Mouse (Mus musculus): ENCODE measurements around the gene Ttc25. TPM values are rescaled to one million over a fixed set of nuclear protein-coding genes. Genes with fewer than 3 reads are reported as not detected.
"Not testable (repeated sequence)": the region's sequence is repeated elsewhere in the genome, so short reads cannot be mapped to it uniquely, and the experiment has no call there.

Gene Ttc25
- polyA plus RNA-seq, 1 experiment from 2014 or later: 2.7 TPM

DNA sequence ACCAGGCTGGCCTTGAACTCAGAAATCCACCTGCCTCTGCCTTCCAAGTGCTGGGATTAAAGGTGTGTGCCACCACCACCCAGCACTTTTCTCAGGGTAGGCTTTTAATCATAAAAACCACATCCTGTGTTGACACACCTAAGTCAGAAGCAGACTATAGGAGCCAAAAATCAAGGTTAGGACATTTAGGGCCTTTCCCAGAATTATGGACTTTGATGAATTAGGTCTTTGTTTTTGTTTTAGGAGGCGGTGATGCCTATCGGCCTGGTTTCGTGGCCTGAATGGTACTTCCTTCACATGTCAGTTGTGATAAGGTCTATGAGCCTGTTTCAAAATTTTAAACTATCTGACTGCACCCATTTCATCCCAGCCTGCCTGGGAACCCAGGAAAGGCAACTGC is 28.8 kb downstream of the Ttc25 start:
- no peak overlapping the region for H3K27ac ChIP-seq
- H3K4me1 ChIP-seq (replicated peaks; ENCODE audit: control insufficient read depth, insufficient read depth, low read length): peaks cover 4% of the 10 kb centered on the region; the same call in 1 of the 2 replicates
- no peaks in the 10 kb centered on the region for H3K9me3 ChIP-seq (ENCODE audit: control insufficient read depth, low read length)
- H3K4me2 ChIP-seq (replicated peaks): peak overlapping the region; percentile 58
- H3K4me3 ChIP-seq (replicated peaks; ENCODE audit: low read length): peak overlapping the region; percentile 42
- no peak overlapping the region for H3K9ac ChIP-seq
- peaks cover 12% of the 10 kb centered on the region for H3K36me3 ChIP-seq (replicated peaks; ENCODE audit: control insufficient read depth, insufficient read depth)
- ATAC-seq (ENCODE audit: low FRiP score) (no peak), DNase-seq (ENCODE audit: low spot score) (no peak)
- WGBS: 93% methylated on average over 3 of the region's 3 CpGs
- no peaks in the 10 kb centered on the region for H3K27me3 ChIP-seq (ENCODE audit: control insufficient read depth, insufficient read depth, low read length)

DNA sequence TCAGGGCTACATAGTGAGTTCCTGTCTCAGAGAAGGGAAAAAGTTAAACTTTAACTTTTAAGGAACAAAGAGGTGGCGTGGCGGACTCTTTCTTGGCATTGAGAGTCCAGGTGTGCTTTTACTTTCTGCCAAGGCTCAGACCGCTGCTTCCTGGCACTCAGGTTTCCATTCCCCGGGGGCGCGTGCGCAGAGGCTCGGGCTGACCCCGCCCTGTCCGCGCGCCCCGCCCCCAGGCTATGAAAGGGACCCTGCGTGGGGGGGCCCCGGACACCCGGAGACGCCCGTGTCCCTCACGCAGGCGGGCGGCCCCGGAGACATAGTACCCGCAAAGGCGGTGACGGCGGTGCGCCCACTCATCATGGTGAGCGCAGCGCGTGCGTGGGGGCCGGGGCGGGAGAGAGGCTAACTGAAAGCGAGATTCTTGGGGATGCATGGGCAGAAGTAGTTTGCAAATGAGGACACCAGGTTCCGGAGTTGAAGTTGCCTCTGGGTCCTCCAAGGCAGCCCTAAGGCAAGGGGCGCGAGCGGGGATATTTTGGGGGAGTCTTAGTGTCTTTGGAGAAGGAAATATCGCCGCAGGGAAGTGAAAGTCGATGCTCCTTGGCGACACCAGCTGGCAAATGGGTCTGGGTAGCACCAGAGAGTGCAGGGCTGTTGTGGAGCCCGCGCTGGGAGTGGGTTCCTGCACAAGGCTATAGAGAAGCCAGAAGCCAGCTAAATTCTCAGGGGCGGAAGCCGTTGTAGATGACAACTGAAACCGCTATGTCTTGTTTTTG is 29.5 kb downstream of the Ttc25 start, which contains the start of gene Cnp:
Cnp (plus strand) TSS at position 197 of the 776 bp plus-strand sequence.
- H3K36me3 ChIP-seq (replicated peaks; ENCODE audit: control insufficient read depth, insufficient read depth): peaks cover 19% of the 10 kb centered on the region
- DNase-seq (ENCODE audit: low spot score) (peak; percentile 53), ATAC-seq (ENCODE audit: low FRiP score) (peak; percentile 54)
- H3K27ac ChIP-seq: peak within 1 kb of the TSS; percentile 20; the same call in 1 of the 2 replicates
- WGBS: 2% methylated on average over 47 of the region's 47 CpGs
- H3K4me1 ChIP-seq (replicated peaks; ENCODE audit: control insufficient read depth, insufficient read depth, low read length): peaks cover 4% of the 10 kb centered on the region; the same call in 1 of the 2 replicates
- peak within 1 kb of the TSS; percentile 53 for H3K9ac ChIP-seq
- H3K27me3 ChIP-seq (ENCODE audit: control insufficient read depth, insufficient read depth, low read length): no peaks in the 10 kb centered on the region
- H3K4me2 ChIP-seq (replicated peaks): peak within 1 kb of the TSS; percentile 58
- H3K9me3 ChIP-seq (ENCODE audit: control insufficient read depth, low read length): no peaks in the 10 kb centered on the region
- H3K4me3 ChIP-seq (replicated peaks; ENCODE audit: low read length): peak within 1 kb of the TSS; percentile 42

DNA sequence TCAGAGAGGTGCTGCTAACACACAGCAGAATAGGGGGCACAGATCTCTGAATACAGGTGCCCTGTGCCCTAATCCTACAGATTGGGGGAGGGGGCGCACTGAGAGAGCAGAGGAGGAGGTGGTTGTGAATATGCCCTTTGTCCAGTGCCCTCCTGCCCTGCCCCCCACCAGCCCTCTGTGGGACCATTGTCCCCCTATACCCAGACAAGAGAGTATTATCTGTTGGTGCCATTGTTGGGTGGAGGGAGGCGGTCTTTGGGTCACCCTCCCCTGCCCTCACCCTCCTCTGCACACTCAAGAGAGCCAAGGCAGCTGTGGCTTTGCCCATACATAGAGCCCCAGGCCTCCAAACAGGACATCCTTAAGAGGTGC is 30.1 kb downstream of the Ttc25 start:
- H3K4me1 ChIP-seq (replicated peaks; ENCODE audit: control insufficient read depth, insufficient read depth, low read length): peaks cover 4% of the 10 kb centered on the region; the same call in 1 of the 2 replicates
- ATAC-seq (ENCODE audit: low FRiP score): no peak; the same call in 1 of the 2 replicates
- peak overlapping the region; percentile 20; the same call in 1 of the 2 replicates for H3K27ac ChIP-seq

DNA sequence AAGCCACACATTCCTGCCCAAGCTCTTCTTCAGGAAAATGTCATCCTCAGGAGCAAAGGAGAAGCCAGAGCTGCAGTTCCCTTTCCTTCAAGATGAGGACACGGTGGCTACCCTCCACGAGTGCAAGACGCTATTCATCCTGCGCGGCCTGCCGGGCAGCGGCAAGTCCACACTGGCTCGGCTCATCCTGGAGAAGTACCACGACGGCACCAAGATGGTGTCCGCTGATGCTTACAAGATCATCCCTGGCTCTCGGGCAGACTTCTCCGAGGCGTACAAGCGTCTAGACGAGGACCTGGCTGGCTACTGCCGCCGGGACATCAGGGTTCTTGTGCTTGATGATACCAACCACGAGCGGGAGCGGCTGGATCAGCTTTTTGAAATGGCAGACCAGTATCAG is 30.8 kb downstream of the Ttc25 start:
- Histone ChIP-seq H3K4me3 (replicated peaks; ENCODE audit: low read length) (no peak overlapping the region), H3K4me2 (replicated peaks) (peak overlapping the region; percentile 58), H3K9me3 (ENCODE audit: control insufficient read depth, low read length) (no peaks in the 10 kb centered on the region), H3K9ac (no peak overlapping the region), H3K27me3 (ENCODE audit: control insufficient read depth, insufficient read depth, low read length) (no peaks in the 10 kb centered on the region), H3K36me3 (replicated peaks; ENCODE audit: control insufficient read depth, insufficient read depth) (peaks cover 23% of the 10 kb centered on the region), H3K27ac (no peak overlapping the region), H3K4me1 (replicated peaks; ENCODE audit: control insufficient read depth, insufficient read depth, low read length) (peaks cover under 1% of the 10 kb centered on the region; the same call in 1 of the 2 replicates)
- DNase-seq (ENCODE audit: low spot score) (no peak), ATAC-seq (ENCODE audit: low FRiP score) (no peak)
- 68% methylated on average over 21 of the region's 21 CpGs for WGBS

More for the DNA sequence above, 30.1 kb downstream of the Ttc25 start:
- H3K9ac ChIP-seq: peak overlapping the region; percentile 53
- no peaks in the 10 kb centered on the region for H3K9me3 ChIP-seq (ENCODE audit: control insufficient read depth, low read length)
- WGBS: 17% methylated on average over 2 of the region's 2 CpGs
- peaks cover 19% of the 10 kb centered on the region for H3K36me3 ChIP-seq (replicated peaks; ENCODE audit: control insufficient read depth, insufficient read depth)
- H3K27me3 ChIP-seq (ENCODE audit: control insufficient read depth, insufficient read depth, low read length): no peaks in the 10 kb centered on the region
- DNase-seq (ENCODE audit: low spot score): no peak
- H3K4me3 ChIP-seq (replicated peaks; ENCODE audit: low read length): peak overlapping the region; percentile 42
- peak overlapping the region; percentile 58 for H3K4me2 ChIP-seq (replicated peaks)

DNA sequence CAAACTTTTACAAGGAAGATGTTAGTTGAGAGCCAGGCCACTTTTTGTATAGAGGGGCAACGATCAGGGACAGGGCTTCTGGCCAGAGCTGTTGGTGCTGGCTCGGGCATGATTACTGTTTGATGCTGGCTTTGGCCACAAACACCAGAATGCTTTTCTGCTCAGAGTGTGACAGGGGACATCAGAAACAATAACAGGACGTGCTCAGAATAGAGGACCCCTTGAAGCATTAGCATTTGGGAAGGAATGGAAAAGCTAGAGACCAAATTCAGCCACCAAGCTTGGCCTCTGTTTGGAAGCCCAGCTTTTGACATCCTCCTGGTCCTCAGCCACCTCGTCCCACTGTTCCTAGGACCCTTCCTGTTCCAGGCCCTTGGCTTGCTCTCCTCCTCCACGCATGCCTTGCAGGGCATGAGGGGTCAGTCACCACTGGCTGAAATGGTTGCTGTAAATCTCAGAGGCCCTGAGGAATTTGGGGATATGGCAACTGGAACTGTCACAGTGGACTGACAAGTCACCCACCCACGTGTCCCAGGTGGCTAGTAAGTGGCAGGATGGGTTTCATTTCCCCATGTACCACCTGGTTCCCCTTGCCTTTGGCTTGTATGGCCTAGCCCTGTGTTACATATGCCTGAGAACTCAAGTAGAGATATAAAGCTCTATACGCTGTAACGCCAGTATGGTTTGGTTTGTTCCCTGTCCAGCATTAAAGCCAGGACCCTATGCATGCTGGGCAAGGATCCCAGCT is 32.6 kb downstream of the Ttc25 start:
- H3K27me3 ChIP-seq (ENCODE audit: control insufficient read depth, insufficient read depth, low read length): no peaks in the 10 kb centered on the region
- no peak overlapping the region for H3K4me3 ChIP-seq (replicated peaks; ENCODE audit: low read length)
- DNase-seq (ENCODE audit: low spot score) (no peak), ATAC-seq (ENCODE audit: low FRiP score) (no peak)
- H3K36me3 ChIP-seq (replicated peaks; ENCODE audit: control insufficient read depth, insufficient read depth): peaks cover 41% of the 10 kb centered on the region
- H3K27ac ChIP-seq: no peak overlapping the region
- 72% methylated on average over 8 of the region's 8 CpGs for WGBS
- no peak overlapping the region for H3K4me2 ChIP-seq (replicated peaks)
- no peak overlapping the region for H3K9ac ChIP-seq
- no peaks in the 10 kb centered on the region for H3K4me1 ChIP-seq (replicated peaks; ENCODE audit: control insufficient read depth, insufficient read depth, low read length)
- no peaks in the 10 kb centered on the region for H3K9me3 ChIP-seq (ENCODE audit: control insufficient read depth, low read length)

DNA sequence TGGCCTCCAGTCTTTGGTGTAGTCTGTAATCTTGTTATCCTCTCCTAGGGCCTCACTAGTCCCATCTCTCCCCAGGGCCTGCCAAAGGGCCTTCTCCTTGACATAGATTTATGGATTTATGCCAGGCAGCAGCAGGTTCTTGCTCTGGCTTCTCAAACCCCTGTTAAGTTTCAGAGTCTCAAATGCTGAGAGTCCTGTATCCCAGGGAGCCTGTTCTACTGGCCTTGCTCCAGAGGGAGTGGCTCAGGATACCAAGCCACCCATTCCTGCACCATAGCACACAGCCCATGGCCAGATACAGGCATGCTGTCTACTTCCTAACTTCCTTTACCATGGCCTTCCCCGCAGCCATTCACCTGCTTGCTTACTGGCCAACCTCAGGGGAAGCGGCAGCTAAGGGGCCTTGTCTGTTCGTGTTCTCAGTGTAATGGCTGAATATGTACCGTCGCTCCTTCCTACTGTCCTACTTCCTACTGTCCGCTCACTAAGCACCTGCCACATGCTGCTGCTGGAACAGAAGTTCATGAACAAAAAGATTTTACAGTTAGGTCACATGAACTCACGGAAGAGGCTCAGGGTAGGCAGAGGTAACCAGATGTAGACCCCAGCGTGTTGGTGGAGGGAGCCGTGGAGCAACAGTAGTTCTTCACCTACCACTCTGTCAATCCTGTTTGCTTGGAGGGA is 33.9 kb downstream of the Ttc25 start:
- no peaks in the 10 kb centered on the region for H3K27me3 ChIP-seq (ENCODE audit: control insufficient read depth, insufficient read depth, low read length)

DNA sequence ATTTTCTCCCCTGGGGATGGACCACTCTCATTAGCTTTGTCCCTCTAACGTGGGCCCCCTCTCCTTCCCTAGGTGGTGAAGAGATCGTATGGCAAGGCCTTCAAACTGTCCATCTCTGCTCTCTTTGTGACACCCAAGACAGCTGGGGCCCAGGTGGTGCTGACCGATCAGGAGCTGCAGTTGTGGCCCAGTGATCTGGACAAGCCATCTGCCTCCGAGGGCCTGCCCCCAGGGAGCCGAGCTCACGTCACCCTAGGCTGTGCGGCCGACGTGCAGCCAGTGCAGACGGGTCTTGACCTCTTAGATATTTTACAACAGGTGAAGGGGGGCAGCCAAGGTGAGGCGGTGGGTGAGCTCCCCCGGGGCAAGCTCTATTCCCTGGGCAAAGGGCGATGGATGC is 34.9 kb downstream of the Ttc25 start:
- no peak overlapping the region for H3K27ac ChIP-seq
- peaks cover 64% of the 10 kb centered on the region for H3K36me3 ChIP-seq (replicated peaks; ENCODE audit: control insufficient read depth, insufficient read depth)

More for the DNA sequence above, 33.9 kb downstream of the Ttc25 start:
- ATAC-seq (ENCODE audit: low FRiP score): no peak
- no peaks in the 10 kb centered on the region for H3K9me3 ChIP-seq (ENCODE audit: control insufficient read depth, low read length)
- H3K4me3 ChIP-seq (replicated peaks; ENCODE audit: low read length): no peak overlapping the region
- WGBS: 96% methylated on average over 9 of the region's 9 CpGs
- no peak overlapping the region for H3K27ac ChIP-seq
- H3K4me1 ChIP-seq (replicated peaks; ENCODE audit: control insufficient read depth, insufficient read depth, low read length): no peaks in the 10 kb centered on the region
- peaks cover 54% of the 10 kb centered on the region for H3K36me3 ChIP-seq (replicated peaks; ENCODE audit: control insufficient read depth, insufficient read depth)
- no peak overlapping the region for H3K4me2 ChIP-seq (replicated peaks)
- H3K9ac ChIP-seq: no peak overlapping the region
- no peak for DNase-seq (ENCODE audit: low spot score)

DNA sequence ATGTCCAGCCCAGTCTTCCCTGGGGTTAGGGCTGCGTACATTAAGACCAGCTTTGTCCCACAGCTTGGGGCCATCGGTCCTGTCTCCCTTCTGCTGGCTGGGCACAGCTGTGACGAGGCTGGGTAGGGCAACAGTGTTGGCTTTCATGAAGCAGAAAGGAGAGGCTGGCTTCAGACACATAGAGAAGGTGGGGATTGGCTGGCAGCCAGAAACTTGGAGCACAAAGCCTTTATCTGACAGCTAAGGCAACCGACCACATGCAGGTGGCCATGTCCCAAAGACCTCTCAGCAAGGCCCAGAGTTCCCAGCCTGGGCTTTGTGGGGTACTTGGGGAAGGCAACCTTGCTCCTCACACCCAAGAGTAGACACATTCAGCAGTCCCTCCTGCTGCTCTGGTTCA is 36.3 kb downstream of the Ttc25 start:
- DNase-seq (ENCODE audit: low spot score) (peak; percentile 25), ATAC-seq (ENCODE audit: low FRiP score) (peak; percentile 31; the same call in 1 of the 2 replicates)
- Histone ChIP-seq H3K9ac (no peak overlapping the region), H3K36me3 (replicated peaks; ENCODE audit: control insufficient read depth, insufficient read depth) (peaks cover 78% of the 10 kb centered on the region), H3K4me3 (replicated peaks; ENCODE audit: low read length) (no peak overlapping the region), H3K9me3 (ENCODE audit: control insufficient read depth, low read length) (no peaks in the 10 kb centered on the region), H3K27me3 (ENCODE audit: control insufficient read depth, insufficient read depth, low read length) (no peaks in the 10 kb centered on the region), H3K4me2 (replicated peaks) (no peak overlapping the region), H3K27ac (no peak overlapping the region), H3K4me1 (replicated peaks; ENCODE audit: control insufficient read depth, insufficient read depth, low read length) (no peaks in the 10 kb centered on the region)
- WGBS: 51% methylated on average over 4 of the region's 4 CpGs

More for the DNA sequence above, 34.9 kb downstream of the Ttc25 start:
- no peak overlapping the region for H3K9ac ChIP-seq
- 89% methylated on average over 13 of the region's 13 CpGs for WGBS
- H3K4me3 ChIP-seq (replicated peaks; ENCODE audit: low read length): no peak overlapping the region
- ATAC-seq (ENCODE audit: low FRiP score) (no peak), DNase-seq (ENCODE audit: low spot score) (no peak)
- H3K9me3 ChIP-seq (ENCODE audit: control insufficient read depth, low read length): no peaks in the 10 kb centered on the region
- no peaks in the 10 kb centered on the region for H3K4me1 ChIP-seq (replicated peaks; ENCODE audit: control insufficient read depth, insufficient read depth, low read length)
- H3K4me2 ChIP-seq (replicated peaks): no peak overlapping the region
- H3K27me3 ChIP-seq (ENCODE audit: control insufficient read depth, insufficient read depth, low read length): no peaks in the 10 kb centered on the region

DNA sequence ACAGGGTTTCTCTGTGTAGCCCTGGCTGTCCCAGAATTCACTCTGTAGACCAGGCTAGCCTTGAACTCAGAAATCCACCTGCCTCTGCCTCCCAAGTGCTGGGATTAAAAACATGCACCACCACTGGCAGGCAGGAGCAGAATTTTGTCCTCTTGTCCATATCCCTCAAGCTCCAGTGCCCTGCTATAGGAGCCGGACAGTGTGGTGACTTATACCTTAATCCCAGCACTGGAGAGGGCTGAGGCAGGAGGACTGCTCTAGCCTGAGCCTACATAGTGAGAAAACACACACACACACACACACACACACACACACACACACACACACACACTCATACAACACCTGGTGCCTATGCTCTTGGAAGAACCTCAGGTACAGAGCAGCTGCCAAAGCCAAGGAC is 37.0 kb downstream of the Ttc25 start:
- not testable (repeated sequence) for H3K4me2 ChIP-seq (replicated peaks); ATAC-seq (ENCODE audit: low FRiP score)

More for the DNA sequence above, 37.0 kb downstream of the Ttc25 start:
- not testable (repeated sequence) for H3K4me3 ChIP-seq (replicated peaks; ENCODE audit: low read length); H3K27ac ChIP-seq; H3K9ac ChIP-seq; H3K9me3 ChIP-seq (ENCODE audit: control insufficient read depth, low read length); H3K4me1 ChIP-seq (replicated peaks; ENCODE audit: control insufficient read depth, insufficient read depth, low read length); H3K27me3 ChIP-seq (ENCODE audit: control insufficient read depth, insufficient read depth, low read length); DNase-seq (ENCODE audit: low spot score)
- H3K36me3 ChIP-seq (replicated peaks; ENCODE audit: control insufficient read depth, insufficient read depth): peaks cover 85% of the 10 kb centered on the region
- WGBS: 97% methylated on average over 1 of the region's 1 CpGs

Measured in hindbrain, embryonic 14.5 days (tissue).